Mouse (Mus musculus): ENCODE data around the gene Stxbp3. TPM values are rescaled to one million over a fixed set of nuclear protein-coding genes. Genes with fewer than 3 reads are reported as not detected.
"Not testable (repeated sequence)": the region's sequence is repeated elsewhere in the genome, so short reads cannot be mapped to it uniquely, and the experiment has no call there.

The Stxbp3 gene
- polyA plus RNA-seq, 1 experiment from 2014 or later = 35.3 TPM

GRCm38 (mm10) chr3:108838980-108839379 is 1.3 kb downstream of the Stxbp3 start:
- H3K4me2 ChIP-seq (ENCODE audit: low read depth, low read length) = peak overlapping the region; percentile 59
- ATAC-seq (ENCODE audit: low read depth) (no peak), DNase-seq (ENCODE audit: low spot score) (no peak)
- H3K9ac ChIP-seq (ENCODE audit: low read depth, low read length) = no peak overlapping the region
- WGBS = 83% methylated on average over 7 of the region's 7 CpGs
- H3K4me1 ChIP-seq (ENCODE audit: control insufficient read depth, insufficient read depth, low read length) = peaks cover 17% of the 10 kb centered on the region
- H3K36me3 ChIP-seq (ENCODE audit: control insufficient read depth, insufficient read depth, low read length) = 0 out of 2 replicates have a peak, but pooled peaks cover 8% of the 10 kb centered on the region
- H3K27ac ChIP-seq (replicated peaks; ENCODE audit: low read depth, low read length) = no peak overlapping the region
- no peaks in the 10 kb centered on the region for H3K27me3 ChIP-seq (replicated peaks; ENCODE audit: control insufficient read depth, insufficient read depth, low read length)
- H3K9me3 ChIP-seq (ENCODE audit: control insufficient read depth, low read length) = no peaks in the 10 kb centered on the region
- peak overlapping the region; percentile 89 for H3K4me3 ChIP-seq (ENCODE audit: low read depth, low read length)

- peaks cover 17% of the 10 kb centered on the region for H3K4me1 ChIP-seq (ENCODE audit: control insufficient read depth, insufficient read depth, low read length)
- no peak for DNase-seq (ENCODE audit: low spot score)
- H3K27ac ChIP-seq (replicated peaks; ENCODE audit: low read depth, low read length) = no peak overlapping the region
- H3K9ac ChIP-seq (ENCODE audit: low read depth, low read length) = 0 out of 2 replicates have a peak overlapping the region, but pooled peaks have one; percentile 8
- WGBS = 96% methylated on average over 6 of the region's 6 CpGs
- no peak for ATAC-seq (ENCODE audit: low read depth)
- no peak overlapping the region for H3K4me3 ChIP-seq (ENCODE audit: low read depth, low read length)
- H3K9me3 ChIP-seq (ENCODE audit: control insufficient read depth, low read length) = no peaks in the 10 kb centered on the region
- no peak overlapping the region for H3K4me2 ChIP-seq (ENCODE audit: low read depth, low read length)
- no peaks in the 10 kb centered on the region for H3K27me3 ChIP-seq (replicated peaks; ENCODE audit: control insufficient read depth, insufficient read depth, low read length)
- peaks cover 11% of the 10 kb centered on the region; the same call in 1 of the 2 replicates for H3K36me3 ChIP-seq (ENCODE audit: control insufficient read depth, insufficient read depth, low read length)
Measured at GRCm38 (mm10) chr3:108836931-108837330, 3.4 kb downstream of the Stxbp3 start.

- 97% methylated on average over 1 of the region's 1 CpGs for WGBS
- not testable (repeated sequence) for H3K9ac ChIP-seq (ENCODE audit: low read depth, low read length); H3K4me3 ChIP-seq (ENCODE audit: low read depth, low read length); DNase-seq (ENCODE audit: low spot score); H3K27me3 ChIP-seq (replicated peaks; ENCODE audit: control insufficient read depth, insufficient read depth, low read length); H3K27ac ChIP-seq (replicated peaks; ENCODE audit: low read depth, low read length); H3K4me2 ChIP-seq (ENCODE audit: low read depth, low read length); ATAC-seq (ENCODE audit: low read depth); H3K9me3 ChIP-seq (ENCODE audit: control insufficient read depth, low read length)
- Histone ChIP-seq H3K4me1 (ENCODE audit: control insufficient read depth, insufficient read depth, low read length) (peaks cover 11% of the 10 kb centered on the region), H3K36me3 (ENCODE audit: control insufficient read depth, insufficient read depth, low read length) (peaks cover 11% of the 10 kb centered on the region; the same call in 1 of the 2 replicates)
Measured at GRCm38 (mm10) chr3:108833717-108834116, 6.6 kb downstream of the Stxbp3 start.

GRCm38 (mm10) chr3:108831750-108832149 is 8.6 kb downstream of the Stxbp3 start:
- Histone ChIP-seq H3K9me3 (ENCODE audit: control insufficient read depth, low read length) (no peaks in the 10 kb centered on the region), H3K36me3 (ENCODE audit: control insufficient read depth, insufficient read depth, low read length) (peaks cover 14% of the 10 kb centered on the region; the same call in 1 of the 2 replicates), H3K4me1 (ENCODE audit: control insufficient read depth, insufficient read depth, low read length) (no peaks in the 10 kb centered on the region), H3K27me3 (replicated peaks; ENCODE audit: control insufficient read depth, insufficient read depth, low read length) (no peaks in the 10 kb centered on the region), H3K9ac (ENCODE audit: low read depth, low read length) (no peak overlapping the region), H3K4me3 (ENCODE audit: low read depth, low read length) (no peak overlapping the region), H3K27ac (replicated peaks; ENCODE audit: low read depth, low read length) (no peak overlapping the region), H3K4me2 (ENCODE audit: low read depth, low read length) (no peak overlapping the region)
- DNase-seq (ENCODE audit: low spot score) = no peak
- 89% methylated on average over 6 of the region's 6 CpGs for WGBS
- no peak for ATAC-seq (ENCODE audit: low read depth)

GRCm38 (mm10) chr3:108830493-108830892 is 9.8 kb downstream of the Stxbp3 start:
- WGBS = 70% methylated on average over 11 of the region's 11 CpGs
- ATAC-seq (ENCODE audit: low read depth) (peak; percentile 65; the same call in 1 of the 2 replicates), DNase-seq (ENCODE audit: low spot score) (peak; percentile 29)
- Histone ChIP-seq H3K27me3 (replicated peaks; ENCODE audit: control insufficient read depth, insufficient read depth, low read length) (no peaks in the 10 kb centered on the region), H3K27ac (replicated peaks; ENCODE audit: low read depth, low read length) (no peak overlapping the region), H3K9ac (ENCODE audit: low read depth, low read length) (no peak overlapping the region), H3K4me2 (ENCODE audit: low read depth, low read length) (no peak overlapping the region), H3K36me3 (ENCODE audit: control insufficient read depth, insufficient read depth, low read length) (peaks cover 20% of the 10 kb centered on the region), H3K9me3 (ENCODE audit: control insufficient read depth, low read length) (no peaks in the 10 kb centered on the region), H3K4me1 (ENCODE audit: control insufficient read depth, insufficient read depth, low read length) (no peaks in the 10 kb centered on the region), H3K4me3 (ENCODE audit: low read depth, low read length) (no peak overlapping the region)

DNA sequence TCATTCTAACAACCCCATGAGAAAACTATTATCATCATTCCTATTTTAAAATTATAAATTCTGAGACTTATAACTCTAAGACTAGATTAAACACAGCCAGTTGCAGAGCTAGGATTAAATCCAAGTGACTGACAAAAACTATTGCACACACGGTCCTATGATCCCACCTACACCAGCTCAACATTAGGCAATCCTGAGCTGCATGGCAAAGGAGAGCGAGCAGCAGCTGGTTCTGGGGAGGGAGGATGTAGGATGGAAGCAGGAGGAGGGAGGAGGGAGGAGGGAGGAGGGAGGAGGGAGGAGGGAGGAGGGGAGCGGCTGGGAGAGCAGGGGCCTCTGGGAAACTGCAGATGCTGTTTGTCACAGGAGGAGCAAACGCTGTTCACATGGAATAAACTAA is 24.7 kb downstream of the Stxbp3 start:
- 73% methylated on average over 4 of the region's 4 CpGs for WGBS
- no peak overlapping the region for H3K4me2 ChIP-seq (ENCODE audit: low read depth, low read length)
- H3K36me3 ChIP-seq (ENCODE audit: control insufficient read depth, insufficient read depth, low read length) = peaks cover 56% of the 10 kb centered on the region
- no peak for ATAC-seq (ENCODE audit: low read depth)
- no peak overlapping the region for H3K27ac ChIP-seq (replicated peaks; ENCODE audit: low read depth, low read length)
- no peaks in the 10 kb centered on the region for H3K27me3 ChIP-seq (replicated peaks; ENCODE audit: control insufficient read depth, insufficient read depth, low read length)
- H3K9me3 ChIP-seq (ENCODE audit: control insufficient read depth, low read length) = no peaks in the 10 kb centered on the region
- H3K4me1 ChIP-seq (ENCODE audit: control insufficient read depth, insufficient read depth, low read length) = no peaks in the 10 kb centered on the region
- H3K9ac ChIP-seq (ENCODE audit: low read depth, low read length) = no peak overlapping the region
- no peak for DNase-seq (ENCODE audit: low spot score)
- H3K4me3 ChIP-seq (ENCODE audit: low read depth, low read length) = no peak overlapping the region

GRCm38 (mm10) chr3:108810747-108811263 is 29.5 kb downstream of the Stxbp3 start:
- ATAC-seq (ENCODE audit: low read depth) = no peak
- no peak overlapping the region for H3K4me3 ChIP-seq (ENCODE audit: low read depth, low read length)
- no peak overlapping the region for H3K4me2 ChIP-seq (ENCODE audit: low read depth, low read length)
- no peak overlapping the region for H3K9ac ChIP-seq (ENCODE audit: low read depth, low read length)
- no peaks in the 10 kb centered on the region for H3K4me1 ChIP-seq (ENCODE audit: control insufficient read depth, insufficient read depth, low read length)
- 90% methylated on average over 4 of the region's 4 CpGs for whole genome bisulfite sequencing
- peaks cover 53% of the 10 kb centered on the region for H3K36me3 ChIP-seq (ENCODE audit: control insufficient read depth, insufficient read depth, low read length)
- H3K27ac ChIP-seq (replicated peaks; ENCODE audit: low read depth, low read length) = no peak overlapping the region
- H3K27me3 ChIP-seq (replicated peaks; ENCODE audit: control insufficient read depth, insufficient read depth, low read length) = no peaks in the 10 kb centered on the region
- no peak for DNase-seq (ENCODE audit: low spot score)
- no peaks in the 10 kb centered on the region for H3K9me3 ChIP-seq (ENCODE audit: control insufficient read depth, low read length)

DNA sequence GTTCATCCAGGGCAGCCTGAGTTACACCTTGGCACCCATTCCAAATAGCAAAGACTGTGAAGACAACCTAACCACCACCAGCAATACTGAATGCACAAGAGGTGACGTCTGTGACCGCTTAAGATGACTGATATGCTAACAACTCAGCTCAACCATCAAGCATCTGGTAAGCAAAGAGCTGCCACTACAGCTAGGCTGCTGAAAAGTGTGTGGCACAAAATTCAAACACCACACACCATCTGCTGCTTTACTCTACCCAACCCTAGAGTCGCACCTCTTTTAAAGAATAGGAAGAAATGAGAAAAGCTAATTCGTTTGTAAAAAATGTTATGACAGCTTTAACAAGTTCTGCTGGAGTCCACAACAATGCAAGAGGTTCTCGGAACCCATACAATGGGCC is 34.7 kb downstream of the Stxbp3 start:
- 87% methylated on average over 5 of the region's 5 CpGs for WGBS
- H3K27ac ChIP-seq (replicated peaks; ENCODE audit: low read depth, low read length) = no peak overlapping the region
- no peak overlapping the region for H3K4me2 ChIP-seq (ENCODE audit: low read depth, low read length)
- no peak for DNase-seq (ENCODE audit: low spot score)
- H3K4me3 ChIP-seq (ENCODE audit: low read depth, low read length) = no peak overlapping the region
- no peak overlapping the region for H3K9ac ChIP-seq (ENCODE audit: low read depth, low read length)
- no peak for ATAC-seq (ENCODE audit: low read depth)
- H3K27me3 ChIP-seq (replicated peaks; ENCODE audit: control insufficient read depth, insufficient read depth, low read length) = no peaks in the 10 kb centered on the region
- H3K9me3 ChIP-seq (ENCODE audit: control insufficient read depth, low read length) = no peaks in the 10 kb centered on the region
- H3K4me1 ChIP-seq (ENCODE audit: control insufficient read depth, insufficient read depth, low read length) = no peaks in the 10 kb centered on the region
- H3K36me3 ChIP-seq (ENCODE audit: control insufficient read depth, insufficient read depth, low read length) = peaks cover 70% of the 10 kb centered on the region

DNA sequence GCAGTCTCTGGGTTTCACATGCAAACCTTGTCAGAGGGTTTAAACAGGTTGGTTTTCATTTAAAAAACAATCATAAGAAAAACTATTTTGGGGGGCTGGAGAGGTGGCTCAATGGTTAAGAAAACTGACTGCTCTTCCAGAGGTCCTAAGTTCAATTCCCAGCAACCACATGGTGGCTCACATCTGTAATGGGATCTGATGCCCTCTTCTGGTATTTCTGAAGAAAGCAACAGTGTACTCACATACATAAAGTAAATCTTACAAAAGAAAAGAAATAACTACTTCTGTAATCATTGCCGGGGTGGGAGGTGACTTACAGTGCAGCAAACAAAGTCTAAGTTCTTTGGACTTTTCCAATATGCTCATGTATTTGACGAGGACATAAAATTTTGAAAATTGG is 42.0 kb downstream of the Stxbp3 start:
- 88% methylated on average over 2 of the region's 2 CpGs for whole genome bisulfite sequencing
- Histone ChIP-seq H3K27ac (replicated peaks; ENCODE audit: low read depth, low read length) (no peak overlapping the region), H3K9me3 (ENCODE audit: control insufficient read depth, low read length) (no peaks in the 10 kb centered on the region), H3K4me3 (ENCODE audit: low read depth, low read length) (no peak overlapping the region), H3K27me3 (replicated peaks; ENCODE audit: control insufficient read depth, insufficient read depth, low read length) (no peaks in the 10 kb centered on the region), H3K4me1 (ENCODE audit: control insufficient read depth, insufficient read depth, low read length) (no peaks in the 10 kb centered on the region), H3K4me2 (ENCODE audit: low read depth, low read length) (no peak overlapping the region), H3K9ac (ENCODE audit: low read depth, low read length) (no peak overlapping the region), H3K36me3 (ENCODE audit: control insufficient read depth, insufficient read depth, low read length) (peaks cover 89% of the 10 kb centered on the region)
- ATAC-seq (ENCODE audit: low read depth) (no peak), DNase-seq (ENCODE audit: low spot score) (no peak)

Measured in embryonic facial prominence, embryonic 14.5 days (tissue).